ENCODE assay signal across 13 mouse cellular contexts in the genomic region with DNA sequence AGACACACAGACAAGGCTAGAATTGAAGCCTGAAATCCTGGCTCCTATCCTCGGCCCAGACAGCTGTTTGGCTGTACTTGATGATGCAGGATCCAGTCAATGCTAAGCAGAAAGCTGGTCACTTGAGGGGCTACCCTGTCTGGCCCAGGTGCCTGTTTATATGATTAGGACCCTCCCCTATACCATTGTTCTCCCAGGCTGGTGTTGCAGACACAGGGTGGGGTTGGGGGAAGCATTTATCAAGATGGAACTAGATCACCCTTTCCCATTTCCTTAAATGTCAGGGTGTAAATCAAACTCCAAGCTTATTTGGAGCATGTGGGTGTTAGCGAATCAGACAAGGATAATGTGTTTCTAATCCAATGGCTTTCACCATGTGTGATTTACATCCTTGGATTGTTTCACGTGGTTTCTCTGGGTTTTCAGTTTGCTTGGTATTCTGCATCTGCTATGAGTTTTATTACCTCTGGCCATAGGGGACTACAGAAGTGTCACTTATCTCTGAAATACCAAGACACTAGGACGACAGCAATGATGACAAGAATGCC.
DNase-seq lines count a peak whose midpoint lies in the region; ATAC-seq and TF ChIP-seq lines count a peak whose summit lies in the region.
"Had no signal": no experiment of that assay in that cellular context is flagged by ENCODE, and none has a peak within 500 bp of the region (broad histone marks: within the 10 kb centered on the region; RNA-seq: fewer than 3 reads in every experiment).

No protein-coding gene starts in this region.

- no peaks in the 10 kb centered on the region for H3K27me3 ChIP-seq in forebrain, embryonic 11.5 days (ENCODE audit: control insufficient read depth, insufficient read depth, low read length)
- H3K27me3 ChIP-seq in hindbrain, embryonic 13.5 days: no peaks in the 10 kb centered on the region
- H3K27me3 ChIP-seq in midbrain, embryonic 14.5 days (ENCODE audit: control insufficient read depth, insufficient read depth, low read length): no peaks in the 10 kb centered on the region

- WGBS in forebrain, embryonic 11.5 days: 50% methylated on average over 4 of the region's 4 CpGs
- 44% methylated on average over 4 of the region's 4 CpGs for WGBS in hindbrain, embryonic 13.5 days
- 30% methylated on average over 4 of the region's 4 CpGs for WGBS in midbrain, embryonic 14.5 days

- DNase-seq in brain, embryonic 14.5 days (ENCODE audit: low read depth): peak; percentile 20
- DNase-seq in forebrain, embryonic 11.5 days (ENCODE audit: low spot score): no peak
- no peak for DNase-seq in midbrain, embryonic 14.5 days
- DNase-seq in spleen, postnatal 10 days (ENCODE audit: low spot score in 2 of 2): no peak
- no peak for DNase-seq in kidney, postnatal 10 days
- no peak for DNase-seq in cerebellum, adult 18-20 months
- DNase-seq: cerebellum, adult 9-10 months; liver, postnatal 0 days had no signal

- H3K27ac ChIP-seq in forebrain, embryonic 11.5 days (ENCODE audit: low read depth, low read length): no peak overlapping the region; the same call in 1 of the 2 replicates
- H3K27ac ChIP-seq in hindbrain, embryonic 13.5 days: peak overlapping the region; percentile 89
- peak overlapping the region; percentile 83 for H3K27ac ChIP-seq in midbrain, embryonic 14.5 days (replicated peaks; ENCODE audit: low read depth, low read length)
- H3K27ac ChIP-seq: embryonic facial prominence, embryonic 15.5 days; limb, embryonic 13.5 days; macrophage had no signal

- no peak for TF ChIP-seq CTCF in brain, embryonic 14.5 days (IDR thresholded peaks at IDR 0.05; ENCODE audit: borderline replicate concordance, extremely low read depth, insufficient read depth, insufficient read length)

- H3K4me1 ChIP-seq in forebrain, embryonic 11.5 days (replicated peaks; ENCODE audit: control insufficient read depth, insufficient read depth, low read length): peaks cover 20% of the 10 kb centered on the region
- H3K4me1 ChIP-seq in hindbrain, embryonic 13.5 days (replicated peaks): peaks cover 29% of the 10 kb centered on the region
- H3K4me1 ChIP-seq in midbrain, embryonic 14.5 days (ENCODE audit: control insufficient read depth, insufficient read depth, low read length): peaks cover 23% of the 10 kb centered on the region
- H3K4me1 ChIP-seq: embryonic facial prominence, embryonic 15.5 days had no signal

- H3K9me3 ChIP-seq in forebrain, embryonic 11.5 days (ENCODE audit: control insufficient read depth, low read length): no peaks in the 10 kb centered on the region
- H3K9me3 ChIP-seq in hindbrain, embryonic 13.5 days: no peaks in the 10 kb centered on the region
- H3K9me3 ChIP-seq in midbrain, embryonic 14.5 days (ENCODE audit: control insufficient read depth, low read length): no peaks in the 10 kb centered on the region
- H3K9me3 ChIP-seq: embryonic facial prominence, embryonic 15.5 days; limb, embryonic 13.5 days had no signal

- H3K4me2 ChIP-seq in forebrain, embryonic 11.5 days (ENCODE audit: low read depth, low read length, severe bottlenecking): no peak overlapping the region
- peak overlapping the region; percentile 16; the same call in 1 of the 2 replicates for H3K4me2 ChIP-seq in hindbrain, embryonic 13.5 days
- peak overlapping the region; percentile 35; the same call in 1 of the 2 replicates for H3K4me2 ChIP-seq in midbrain, embryonic 14.5 days (ENCODE audit: low read length)
- H3K4me2 ChIP-seq: embryonic facial prominence, embryonic 15.5 days; limb, embryonic 13.5 days had no signal

- no peaks in the 10 kb centered on the region for H3K36me3 ChIP-seq in forebrain, embryonic 11.5 days (ENCODE audit: control insufficient read depth, insufficient read depth, low read length)
- H3K36me3 ChIP-seq in hindbrain, embryonic 13.5 days: no peaks in the 10 kb centered on the region
- no peaks in the 10 kb centered on the region for H3K36me3 ChIP-seq in midbrain, embryonic 14.5 days (ENCODE audit: control insufficient read depth, insufficient read depth, low read length)
- H3K36me3 ChIP-seq: embryonic facial prominence, embryonic 15.5 days; limb, embryonic 13.5 days had no signal

- no peak overlapping the region; the same call in 1 of the 2 replicates for H3K9ac ChIP-seq in forebrain, embryonic 11.5 days (ENCODE audit: low read length)
- peak overlapping the region; percentile 51; the same call in 1 of the 2 replicates for H3K9ac ChIP-seq in hindbrain, embryonic 13.5 days
- no peak overlapping the region; the same call in 1 of the 2 replicates for H3K9ac ChIP-seq in midbrain, embryonic 14.5 days (replicated peaks; ENCODE audit: low read length)
- H3K9ac ChIP-seq: embryonic facial prominence, embryonic 15.5 days; limb, embryonic 13.5 days; liver, postnatal 0 days had no signal

- H3K4me3 ChIP-seq in forebrain, embryonic 11.5 days (ENCODE audit: low read depth, low read length): no peak overlapping the region
- no peak overlapping the region for H3K4me3 ChIP-seq in hindbrain, embryonic 13.5 days
- H3K4me3 ChIP-seq in midbrain, embryonic 14.5 days (replicated peaks; ENCODE audit: low read depth, low read length): no peak overlapping the region
- H3K4me3 ChIP-seq: embryonic facial prominence, embryonic 15.5 days; limb, embryonic 13.5 days had no signal

- ATAC-seq in forebrain, embryonic 11.5 days (replicated peaks; ENCODE audit: low FRiP score): 0 out of 2 replicates have a peak, but pooled peaks have one; percentile 25
- ATAC-seq in hindbrain, embryonic 13.5 days (ENCODE audit: low FRiP score): peak; percentile 39
- no peak for ATAC-seq in midbrain, embryonic 14.5 days (ENCODE audit: low FRiP score, low TSS enrichment)
- ATAC-seq: activated CD4-positive, CD25-positive, alpha-beta regulatory T cell, adult 4 months; liver, postnatal 0 days had no signal

- TF ChIP-seq POLR2A in brain, embryonic 14.5 days (IDR thresholded peaks at IDR 0.05; ENCODE audit: borderline replicate concordance, extremely low read depth, insufficient read depth, insufficient read length, poor library complexity, severe bottlenecking): no peak
